In genomic region chr11:21325781-21326180, GRCm38 (mm10) we compare ENCODE assay signal across 23 mouse cellular contexts. TPM values are rescaled to one million over a fixed set of nuclear protein-coding genes. Genes with fewer than 3 reads are reported as not detected.
A peak's percentile ranks its signal among the peaks of the same experiment; 100 is the strongest.
DNase-seq lines count a peak whose midpoint lies in the region; ATAC-seq lines count a peak whose summit lies in the region.
"Had no signal": no experiment of that assay in that cellular context is flagged by ENCODE, and none has a peak within 500 bp of the region (broad histone marks: within the 10 kb centered on the region; RNA-seq: fewer than 3 reads in every experiment).

No protein-coding gene starts in this region.

- ATAC-seq in kidney, embryonic 14.5 days (ENCODE audit: low FRiP score, low TSS enrichment), result no peak
- ATAC-seq: activated CD4-positive, CD25-positive, alpha-beta regulatory T cell, adult 4 months; forebrain, embryonic 14.5 days; Patski had no signal

- H3K4me1 ChIP-seq in kidney, embryonic 14.5 days (ENCODE audit: control insufficient read depth, insufficient read depth, low read length), result no peaks in the 10 kb centered on the region
- H3K4me1 ChIP-seq: embryonic facial prominence, embryonic 10.5 days; forebrain, embryonic 10.5 days; hindbrain, embryonic 13.5 days had no signal

- no peak overlapping the region for H3K4me2 ChIP-seq in kidney, embryonic 14.5 days (replicated peaks; ENCODE audit: low read depth, low read length)
- H3K4me2 ChIP-seq: heart, embryonic 11.5 days; heart, embryonic 15.5 days; hindbrain, embryonic 13.5 days had no signal

- no peaks in the 10 kb centered on the region for H3K9me3 ChIP-seq in kidney, embryonic 14.5 days (ENCODE audit: control insufficient read depth, low read length)
- H3K9me3 ChIP-seq: embryonic facial prominence, embryonic 10.5 days; forebrain, embryonic 10.5 days; heart, embryonic 15.5 days; hindbrain, embryonic 13.5 days had no signal

- H3K36me3 ChIP-seq in kidney, embryonic 14.5 days (ENCODE audit: control insufficient read depth, insufficient read depth, low read length), result peaks cover 40% of the 10 kb centered on the region

- no peak overlapping the region for H3K4me3 ChIP-seq in kidney, embryonic 14.5 days (ENCODE audit: low read length)
- H3K4me3 ChIP-seq: embryonic facial prominence, embryonic 10.5 days; forebrain, embryonic 10.5 days; heart, embryonic 15.5 days; hindbrain, embryonic 13.5 days had no signal

- H3K27me3 ChIP-seq in kidney, embryonic 14.5 days (ENCODE audit: control insufficient read depth, insufficient read depth, low read length), result no peaks in the 10 kb centered on the region
- H3K27me3 ChIP-seq: heart, embryonic 15.5 days; hindbrain, embryonic 13.5 days; Patski had no signal

- WGBS in kidney, embryonic 14.5 days, result 87% methylated on average over 5 of the region's 5 CpGs

- H3K9ac ChIP-seq in kidney, embryonic 14.5 days (ENCODE audit: low read depth, low read length), result no peak overlapping the region
- H3K9ac ChIP-seq: heart, embryonic 15.5 days; hindbrain, embryonic 13.5 days had no signal

- no peak overlapping the region for H3K27ac ChIP-seq in kidney, embryonic 14.5 days (ENCODE audit: low read depth, low read length)
- H3K27ac ChIP-seq: embryonic facial prominence, embryonic 10.5 days; forebrain, embryonic 10.5 days; heart, embryonic 15.5 days; hindbrain, embryonic 13.5 days had no signal

- DNase-seq in heart, adult 11 months, result peak; percentile 73
- no peak for DNase-seq in heart, adult 8-10 months (ENCODE audit: low spot score)
- peak; percentile 48 to 50 for DNase-seq in kidney, adult 8-10 months
- peak; percentile 76 for DNase-seq in kidney, adult 9 months
- DNase-seq in kidney, postnatal 25 days, result peak; percentile 40 to 43
- no peak for DNase-seq in urinary bladder, postnatal 25 days (ENCODE audit: low spot score)
- DNase-seq in ovary, adult 18-20 months (ENCODE audit: low spot score), result no peak
- DNase-seq: adrenal gland, adult 2 months; adrenal gland, postnatal 25 days; cerebellum, adult 18-20 months; cerebellum, adult 9-11 months; gastrocnemius, postnatal 36 days; heart, adult 18-20 months; heart, postnatal 14 days had no signal

RNA-seq across cellular contexts. Expression of gene Ugp2, which starts 45.2 kb away (rescaled TPM):
- total RNA-seq in heart, adult 8-10 months (2022), result 100 to 1,000 TPM; 208 to 263 (median 234) TPM
- polyA plus RNA-seq in kidney, embryonic 14.5 days (2014; fragmentation: Nextera tagmentation; extraction: Ambion mirVana), result 68.9 and 71.1 TPM in 2 replicates

Comparison
In these comparisons a context has a peak if more than half of its experiments do, and no peak if none do; other contexts are left out.
1. DNase-seq: peak in heart, adult 11 months (single experiment), kidney, adult 8-10 months (2 of 2), kidney, adult 9 months (single experiment) and kidney, postnatal 25 days (2 of 2); none in heart, adult 8-10 months (single experiment), urinary bladder, postnatal 25 days (single experiment) and ovary, adult 18-20 months (single experiment).